Mouse (Mus musculus) olfactory bulb, adult 2 months (tissue): ENCODE data around the gene Mri1.

Experiments used
- CTCF ChIP-seq: fragments of 200-500 bp; IDR thresholded peaks from 2 replicates; pipeline ENCODE4 v1.5.1; 2012; ENCODE audit warnings: low read depth, mild to moderate bottlenecking, low read length, moderate library complexity; ENCODE audit not compliant: insufficient read depth
- POLR2A ChIP-seq: fragments of 200-500 bp; IDR thresholded peaks from 2 replicates; pipeline ENCODE4 v1.6.1; 2012; ENCODE audit warnings: mild to moderate bottlenecking, low read depth, low read length, moderate library complexity; ENCODE audit not compliant: insufficient read depth

DNA sequence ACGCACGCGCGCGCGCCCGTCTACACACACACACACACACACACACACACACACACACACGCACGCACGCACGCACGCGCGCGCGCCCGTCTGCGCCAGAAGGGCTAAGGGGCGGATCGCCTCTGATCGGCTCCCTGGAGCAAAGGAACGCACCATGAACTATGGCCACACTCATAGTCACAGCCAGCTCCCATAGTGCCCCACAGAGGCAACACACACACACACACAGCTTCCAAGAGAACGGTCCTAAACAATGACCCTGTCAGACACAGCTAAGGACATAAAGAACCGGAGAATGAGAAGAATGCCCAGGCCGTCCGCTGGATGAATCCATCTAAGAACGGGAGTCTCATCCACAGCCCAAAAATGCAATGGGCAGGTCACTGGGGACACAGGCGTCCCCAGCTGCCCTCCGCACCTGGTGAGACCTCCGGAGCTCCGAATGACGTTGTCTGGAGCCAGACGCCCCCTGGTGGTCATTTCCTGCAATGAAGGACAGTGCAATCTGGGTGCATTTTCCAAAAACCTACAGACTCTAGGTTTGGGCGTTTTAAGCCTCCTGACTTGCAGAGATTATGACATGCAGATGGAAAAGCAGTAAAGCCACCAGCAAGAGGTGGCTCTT, 46.8 kb downstream of the Mri1 start:
- TF ChIP-seq CTCF = peak; percentile 87
- no peak for TF ChIP-seq POLR2A
